Mouse (Mus musculus) brain, embryonic 14.5 days (tissue): ENCODE results near the gene Nrgn. TPM values are rescaled to one million over a fixed set of nuclear protein-coding genes. Genes with fewer than 3 reads are reported as not detected.

ENCODE experiments used
- DNase-seq: peaks from one replicate; pipeline ENCODE4 v3.0.0-alpha.2; 2011; ENCODE audit warnings: low read depth
- CTCF ChIP-seq: fragments of 200-500 bp; IDR thresholded peaks from 2 replicates; pipeline ENCODE4 v1.5.1; 2012; ENCODE audit warnings: inconsistent platforms, mild to moderate bottlenecking, moderate library complexity, borderline replicate concordance; ENCODE audit not compliant: insufficient read depth, insufficient read length; ENCODE audit errors: extremely low read depth
- POLR2A ChIP-seq: fragments of 200-500 bp; IDR thresholded peaks from 2 replicates; pipeline ENCODE4 v1.6.1; 2012; ENCODE audit warnings: mild to moderate bottlenecking, inconsistent platforms, borderline replicate concordance; ENCODE audit not compliant: poor library complexity, insufficient read depth, insufficient read length, severe bottlenecking; ENCODE audit errors: extremely low read depth
- polyA plus RNA-seq: library from polyadenylated mRNA; depleted of rRNA; stranded (reverse); fragments of >200 nt; gene quantifications from 2 replicates; pipeline ENCODE4 v1.2.3, GENCODE M21; 2012

Gene Nrgn
- polyA plus RNA-seq, 1 experiment: 9.2 TPM

DNA sequence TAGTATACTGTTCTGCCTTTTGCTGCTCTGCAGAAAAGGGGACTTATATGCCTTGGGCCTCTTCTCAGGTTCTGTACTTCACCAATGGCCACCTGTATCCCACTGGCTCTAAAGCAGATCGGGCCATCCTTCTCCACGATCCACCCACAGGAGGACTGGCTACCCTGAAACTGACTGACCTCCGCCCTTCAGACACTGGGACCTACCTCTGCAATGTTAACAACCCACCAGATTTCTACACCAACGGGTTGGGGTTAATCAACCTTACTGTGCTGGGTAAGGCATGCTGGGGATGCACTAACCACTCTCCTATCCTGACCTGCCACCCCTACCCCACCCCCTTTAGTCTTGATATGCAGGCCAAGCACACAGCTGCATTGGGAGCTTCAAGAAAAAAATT is 12.5 kb downstream of the Nrgn start:
- DNase-seq: no peak
- TF ChIP-seq POLR2A (no peak), CTCF (no peak)

DNA sequence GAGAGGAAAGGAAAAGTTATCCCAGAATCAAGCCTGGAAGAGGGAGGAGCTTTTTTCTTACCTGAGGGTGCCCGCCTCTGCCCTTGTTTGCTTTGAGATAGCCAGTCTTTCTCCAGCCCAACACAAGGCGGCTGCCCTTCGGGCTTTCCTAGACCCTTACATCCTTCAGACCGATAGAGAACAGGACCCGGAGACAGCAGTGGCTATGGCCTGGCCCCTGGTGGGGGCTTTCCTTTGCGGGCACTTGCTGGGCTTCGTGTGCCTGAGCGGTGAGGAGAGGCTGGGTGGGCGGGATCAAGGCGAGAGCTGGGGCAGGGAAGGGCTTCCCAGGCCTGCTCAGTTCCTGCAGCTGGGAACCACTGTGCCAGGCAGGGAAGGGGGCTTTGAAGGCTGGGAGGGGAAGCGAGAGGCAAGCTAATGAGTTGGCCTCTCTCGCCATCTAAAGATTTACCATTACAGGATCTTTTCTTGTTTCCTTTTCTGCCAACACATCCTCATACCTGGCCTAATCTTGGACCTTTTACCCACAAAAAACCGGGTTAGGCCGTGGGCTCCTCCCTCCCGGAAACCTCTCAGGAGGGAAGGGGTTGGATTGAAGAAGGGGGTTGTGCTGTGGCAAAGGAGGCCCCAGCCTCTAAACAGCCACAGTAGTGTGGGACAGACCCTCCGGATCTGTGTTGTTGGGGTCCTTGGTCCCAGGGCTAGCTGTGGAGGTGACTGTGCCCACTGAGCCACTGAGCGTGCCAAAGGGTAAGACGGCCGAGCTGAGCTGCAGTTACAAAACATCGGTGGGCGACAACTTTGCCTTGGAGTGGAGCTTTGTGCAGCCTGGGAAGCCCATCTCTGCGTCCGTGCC is 13.3 kb downstream of the Nrgn start, which contains the start of gene Vsig2:
Gene Vsig2 (plus strand): TSS at position 86 of the 856 bp plus-strand sequence.
- no peak for DNase-seq

DNA sequence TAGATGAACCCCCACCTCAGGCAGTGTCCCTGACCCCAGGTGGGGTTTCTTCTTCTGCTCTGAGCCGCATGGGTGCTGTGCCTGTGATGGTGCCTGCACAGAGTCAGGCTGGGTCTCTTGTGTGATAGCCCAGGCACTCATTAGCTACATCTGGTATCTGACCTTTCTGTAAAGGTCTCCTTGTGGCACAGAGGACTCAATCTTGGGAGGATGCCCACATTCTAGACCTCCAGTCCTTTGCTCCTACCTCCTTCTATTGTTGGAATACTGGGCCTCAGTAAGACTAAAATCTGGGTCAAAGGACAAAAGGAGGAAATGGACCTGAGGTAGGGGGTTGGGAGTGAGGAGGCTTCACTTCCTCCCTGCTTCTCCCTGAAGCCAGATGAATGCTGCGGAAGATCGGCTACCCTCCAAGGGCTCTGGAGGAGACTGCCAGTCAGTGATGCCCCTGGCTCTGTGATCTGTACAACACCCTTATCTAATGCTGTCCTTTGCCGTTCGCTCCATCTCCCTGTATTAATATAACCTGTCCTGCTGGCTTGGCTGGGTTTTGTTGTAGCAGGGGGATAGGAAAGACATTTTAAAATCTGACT is 14.9 kb downstream of the Nrgn start:
- TF ChIP-seq CTCF: no peak
- no peak for TF ChIP-seq POLR2A
- no peak for DNase-seq

More for the DNA sequence above, 13.3 kb downstream of the Nrgn start, which contains the start of gene Vsig2:
- TF ChIP-seq POLR2A: no peak
- TF ChIP-seq CTCF: no peak

GRCm38 (mm10) chr9:37536851-37537250 is 15.9 kb downstream of the Nrgn start:
- no peak for TF ChIP-seq POLR2A
- no peak for TF ChIP-seq CTCF
- DNase-seq: no peak

GRCm38 (mm10) chr9:37530888-37531705 is 21.6 kb downstream of the Nrgn start:
- TF ChIP-seq POLR2A (no peak), CTCF (peak; percentile 52)
- peak; percentile 74 for DNase-seq

DNA sequence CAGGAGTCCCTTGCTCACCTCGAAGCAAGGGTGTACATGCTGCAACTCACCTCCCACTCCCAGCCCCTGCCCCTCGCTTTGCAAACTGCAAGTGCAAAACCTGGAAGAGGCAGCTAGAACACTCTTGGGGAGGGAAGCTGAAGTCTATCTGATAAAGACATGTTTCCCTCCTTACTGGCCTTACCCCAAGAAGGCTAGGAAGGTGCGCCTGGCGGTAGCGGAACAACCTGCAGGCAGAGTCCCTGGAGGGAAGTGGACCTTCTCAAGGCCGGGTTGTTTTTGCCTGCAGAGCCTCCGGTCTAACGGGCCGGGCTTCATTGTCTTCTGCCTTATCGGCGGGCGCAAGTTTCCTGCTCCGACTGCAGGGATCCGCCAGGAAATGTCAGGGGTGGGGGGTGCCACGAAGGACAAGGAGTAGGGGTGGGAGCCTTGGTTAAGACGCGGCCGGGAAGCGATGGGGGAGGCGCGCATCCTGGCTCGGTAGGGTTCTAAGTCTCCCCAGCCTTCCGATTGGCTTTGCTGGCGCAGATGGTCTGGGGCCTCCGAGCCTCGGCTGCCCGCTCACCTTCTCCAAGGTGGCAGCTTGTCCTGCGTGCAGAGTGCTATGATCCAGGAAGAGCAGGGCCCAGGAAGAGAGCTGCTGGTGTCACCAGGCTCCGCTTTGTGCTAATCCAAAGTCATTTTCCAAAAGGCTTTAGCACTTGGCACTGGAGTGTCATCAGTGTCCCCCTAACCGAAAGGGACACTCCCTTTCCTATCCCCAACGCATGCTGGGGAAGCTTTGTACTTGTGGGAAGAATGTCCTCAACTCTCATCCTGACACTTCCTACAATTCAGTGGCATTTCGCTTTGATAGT is 22.4 kb downstream of the Nrgn start:
- peak; percentile 49 for DNase-seq
- TF ChIP-seq CTCF: peak; percentile 33; the same call in 1 of the 2 replicates
- TF ChIP-seq POLR2A: no peak

DNA sequence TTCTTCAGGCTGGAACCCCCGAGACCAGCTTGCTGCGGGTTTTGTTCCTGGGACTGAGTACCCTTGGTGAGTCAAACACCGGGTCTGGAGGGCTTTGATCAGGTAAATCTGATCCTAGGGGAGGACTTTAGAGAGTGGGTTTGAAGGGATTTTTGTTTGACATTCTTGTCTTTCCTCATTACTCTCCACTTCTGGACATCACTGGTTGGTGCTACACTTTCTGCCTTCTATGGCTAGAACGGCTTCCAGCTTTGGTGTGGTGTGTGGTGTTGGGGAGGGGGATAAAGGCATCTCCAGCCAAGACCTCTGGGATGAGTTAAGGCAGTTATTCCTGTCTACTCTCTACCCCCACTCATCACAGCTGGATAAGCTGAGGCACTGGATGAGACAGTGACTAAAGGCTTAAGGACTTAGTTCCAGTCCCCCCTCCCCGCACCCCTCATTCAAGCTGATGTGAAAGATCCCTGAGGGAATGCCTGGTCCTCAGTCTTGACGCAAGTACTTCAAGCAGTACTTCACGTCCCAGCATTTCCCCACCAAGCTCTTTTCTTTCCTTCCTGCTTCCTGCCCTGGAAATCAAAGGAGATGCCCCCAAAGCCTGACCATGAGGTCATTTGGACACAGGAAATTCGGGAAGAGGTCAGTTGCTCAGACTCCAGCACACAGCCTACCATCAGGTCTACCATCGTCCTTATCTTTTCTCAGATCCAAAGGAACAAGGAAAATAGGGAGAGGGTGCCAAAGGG is 24.3 kb downstream of the Nrgn start:
- no peak for DNase-seq
- TF ChIP-seq CTCF (no peak), POLR2A (no peak)

GRCm38 (mm10) chr9:37527396-37528224 is 25.1 kb downstream of the Nrgn start, which contains the start of gene Esam:
Esam (plus strand) TSS chr9:37528078.
- TF ChIP-seq POLR2A (no peak), CTCF (no peak)
- no peak for DNase-seq

GRCm38 (mm10) chr9:37526443-37527395 is 26.0 kb downstream of the Nrgn start:
- TF ChIP-seq CTCF (peak; percentile 32; the same call in 1 of the 2 replicates), POLR2A (no peak)
- no peak for DNase-seq
